Mouse (Mus musculus) bone marrow, adult 2 months (tissue): ENCODE data around the gene Stn1. TPM values are rescaled to one million over a fixed set of nuclear protein-coding genes. Genes with fewer than 3 reads are reported as not detected.

ENCODE experiments used
- H3K27ac ChIP-seq: fragments of 200-500 bp; 2 replicates; pipeline ENCODE4 v1.5.1; 2012; ENCODE audit warnings: low read depth, mild to moderate bottlenecking, control low read depth, inconsistent platforms, low read length; ENCODE audit not compliant: control insufficient read depth, poor library complexity, insufficient read depth
- H3K4me1 ChIP-seq: fragments of 200-500 bp; 2 replicates; pipeline ENCODE4 v1.6.1; 2011; ENCODE audit warnings: low read length; ENCODE audit not compliant: control insufficient read depth, insufficient read depth
- H3K4me3 ChIP-seq: fragments of 200-500 bp; replicated peaks from 2 replicates; pipeline ENCODE3; 2011; ENCODE audit warnings: mild to moderate bottlenecking, low read depth, low read length, control low read depth; ENCODE audit not compliant: control insufficient read depth
- CTCF ChIP-seq: fragments of 200-500 bp; IDR thresholded peaks from 2 replicates; pipeline ENCODE4 v1.5.1; 2011; ENCODE audit warnings: low read length, control low read depth; ENCODE audit not compliant: control insufficient read depth, insufficient read depth
- POLR2A ChIP-seq: fragments of 200-500 bp; IDR thresholded peaks from 2 replicates; pipeline ENCODE4 v1.6.1; 2011; ENCODE audit warnings: low read depth, mild to moderate bottlenecking, control low read depth, low read length, borderline replicate concordance; ENCODE audit not compliant: control insufficient read depth
- WGBS: fragments of 180-500 bp; shearing (Covaris S2); methylation state at CpG from one replicate; pipeline ENCODE4 v1.1.7; 2018; 5-methylcytosine and 5-hydroxymethylcytosine counted together
- polyA plus RNA-seq: library from polyadenylated mRNA; stranded (reverse); fragments of >200 nt; gene quantifications from 2 replicates; pipeline ENCODE4 v1.2.4, GENCODE M21; 2011; ENCODE audit warnings: low replicate concordance; ENCODE audit not compliant: missing spikeins, insufficient read depth, insufficient read length

Gene Stn1
- polyA plus RNA-seq, 1 experiment = 19.1 TPM

GRCm38 (mm10) chr19:47487572-47487971 lies 49.7 kb downstream of the Stn1 start:
- TF ChIP-seq POLR2A (no peak), CTCF (no peak)
- Histone ChIP-seq H3K4me3 (no peak overlapping the region), H3K4me1 (no peaks in the 10 kb centered on the region), H3K27ac (no peak overlapping the region)
- WGBS = 71% methylated on average over 9 of the region's 9 CpGs

GRCm38 (mm10) chr19:47485997-47486566 lies 51.2 kb downstream of the Stn1 start:
- H3K27ac ChIP-seq = no peak overlapping the region
- TF ChIP-seq CTCF = no peak
- no peak for TF ChIP-seq POLR2A
- no peak overlapping the region for H3K4me3 ChIP-seq
- 22% methylated on average over 9 of the region's 9 CpGs for WGBS
- no peaks in the 10 kb centered on the region for H3K4me1 ChIP-seq

DNA sequence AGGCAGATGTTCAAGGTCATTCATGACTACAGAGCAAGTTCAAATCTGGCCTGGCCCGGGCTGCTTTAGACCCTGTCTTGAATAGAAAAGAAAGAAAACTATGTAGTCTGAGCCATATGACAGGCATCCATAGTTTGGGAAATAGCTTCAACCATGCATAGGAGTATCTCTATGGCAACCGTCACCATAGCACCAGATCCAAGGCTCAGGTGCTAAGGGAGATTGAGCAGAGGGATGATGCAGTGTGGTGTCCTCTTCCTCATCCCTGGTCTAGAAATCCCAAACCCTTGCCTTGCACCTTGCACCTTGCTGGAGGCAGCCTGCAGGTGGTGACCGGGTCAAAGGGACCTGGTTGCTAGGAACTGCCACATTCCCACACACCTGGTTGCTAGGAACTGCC lies 53.2 kb downstream of the Stn1 start:
- Histone ChIP-seq H3K4me3 (no peak overlapping the region), H3K4me1 (no peaks in the 10 kb centered on the region), H3K27ac (no peak overlapping the region)
- 81% methylated on average over 3 of the region's 3 CpGs for WGBS
- TF ChIP-seq POLR2A (no peak), CTCF (no peak)

DNA sequence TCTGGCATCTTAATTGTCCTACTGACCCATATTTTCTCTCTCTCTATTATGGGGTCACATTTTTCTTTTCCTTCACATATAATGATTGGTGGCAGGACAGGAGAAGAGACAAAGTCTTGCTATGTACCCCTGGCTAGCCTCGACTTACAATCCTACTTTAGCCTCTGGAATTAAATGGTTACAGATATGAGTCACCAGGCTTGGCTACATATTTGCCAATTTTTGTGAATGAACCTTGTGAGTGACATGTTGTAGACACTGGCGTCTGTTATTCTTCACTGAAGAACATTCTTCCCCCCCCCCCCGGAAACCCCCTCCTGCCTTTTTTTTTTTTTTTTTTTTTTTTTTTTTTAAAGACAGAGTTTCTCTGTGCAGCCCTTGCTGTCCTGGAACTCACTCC lies 54.0 kb downstream of the Stn1 start:
- TF ChIP-seq CTCF (no peak), POLR2A (no peak)
- WGBS = 72% methylated on average over 3 of the region's 3 CpGs
- Histone ChIP-seq H3K4me1 (no peaks in the 10 kb centered on the region), H3K27ac (no peak overlapping the region), H3K4me3 (no peak overlapping the region)

DNA sequence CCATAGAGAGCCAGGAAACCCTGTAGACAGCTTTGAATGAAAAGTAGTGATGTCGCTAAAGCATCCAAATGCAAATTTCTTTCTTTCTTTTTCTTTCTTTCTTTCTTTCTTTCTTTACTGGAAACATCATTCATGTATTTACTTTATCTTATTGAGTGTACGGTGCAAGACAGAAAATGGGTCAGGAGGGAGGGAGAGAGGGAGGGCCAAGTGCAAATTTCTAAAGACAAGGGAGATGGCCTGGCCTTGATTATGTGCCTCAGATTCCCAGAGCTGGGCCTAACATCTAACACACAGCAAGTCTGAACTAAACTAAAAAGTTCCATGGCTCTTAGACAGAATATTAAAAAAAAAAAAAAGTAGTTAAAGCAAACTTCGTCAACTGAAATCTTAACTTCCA lies 63.9 kb downstream of the Stn1 start:
- WGBS = 81% methylated on average over 3 of the region's 3 CpGs
- no peak overlapping the region for H3K27ac ChIP-seq
- no peak for TF ChIP-seq CTCF
- no peak for TF ChIP-seq POLR2A
- H3K4me3 ChIP-seq = no peak overlapping the region
- no peaks in the 10 kb centered on the region for H3K4me1 ChIP-seq

- no peaks in the 10 kb centered on the region; the same call in 1 of the 2 replicates for H3K4me1 ChIP-seq
- no peak overlapping the region for H3K27ac ChIP-seq
- no peak overlapping the region for H3K4me3 ChIP-seq
- TF ChIP-seq CTCF (no peak), POLR2A (no peak)
- 74% methylated on average over 15 of the region's 15 CpGs for WGBS
These were observed 64.4 kb downstream of the Stn1 start for GRCm38 (mm10) chr19:47472881-47473400.

GRCm38 (mm10) chr19:47471808-47472207 lies 65.5 kb downstream of the Stn1 start:
- Histone ChIP-seq H3K4me3 (no peak overlapping the region), H3K27ac (no peak overlapping the region), H3K4me1 (no peaks in the 10 kb centered on the region; the same call in 1 of the 2 replicates)
- 61% methylated on average over 4 of the region's 4 CpGs for WGBS
- TF ChIP-seq POLR2A = no peak
- no peak for TF ChIP-seq CTCF

DNA sequence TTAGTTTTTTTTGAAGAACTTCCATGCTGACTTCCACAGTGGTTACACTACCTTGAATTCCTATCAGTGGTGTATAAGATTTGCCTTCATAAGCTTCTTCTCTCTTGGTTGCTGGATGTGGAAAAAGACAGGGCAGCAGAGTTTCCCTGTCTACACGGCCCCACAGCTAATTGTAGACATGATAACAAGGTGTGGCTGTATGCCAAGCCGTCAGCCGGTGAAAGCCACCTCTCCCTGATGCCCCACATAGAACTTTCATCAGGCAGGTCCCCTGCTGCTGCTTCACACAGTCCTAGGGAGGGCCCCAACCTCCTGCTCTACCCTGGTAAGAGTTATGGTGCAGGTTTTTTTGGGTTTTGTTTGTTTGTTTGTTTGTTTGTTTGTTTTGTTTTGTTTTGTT lies 68.6 kb downstream of the Stn1 start:
- Histone ChIP-seq H3K4me3 (no peak overlapping the region), H3K27ac (no peak overlapping the region), H3K4me1 (no peaks in the 10 kb centered on the region; the same call in 1 of the 2 replicates)
- WGBS = 58% methylated on average over 3 of the region's 3 CpGs
- no peak for TF ChIP-seq POLR2A

DNA sequence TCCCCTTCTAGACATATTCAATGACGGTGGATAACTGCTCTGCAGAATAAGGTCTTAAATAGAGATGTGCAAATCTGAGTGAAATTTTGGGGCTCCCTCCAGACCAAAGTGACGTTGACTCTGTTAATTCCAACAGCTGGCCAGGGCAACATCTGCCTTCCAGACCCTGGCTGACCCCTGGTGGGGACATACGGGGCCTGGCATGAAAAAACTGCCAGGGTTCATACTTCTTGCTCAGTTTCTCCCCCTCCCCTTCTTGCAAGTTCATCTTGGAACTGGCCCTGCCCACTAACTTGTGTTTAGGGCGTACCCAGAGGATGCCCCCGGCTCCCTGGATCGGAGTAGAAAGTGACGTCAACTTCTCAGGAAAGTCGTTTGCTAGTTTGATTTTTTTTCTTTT lies 70.5 kb downstream of the Stn1 start:
- Histone ChIP-seq H3K4me3 (no peak overlapping the region), H3K4me1 (no peaks in the 10 kb centered on the region; the same call in 1 of the 2 replicates), H3K27ac (no peak overlapping the region)
- TF ChIP-seq CTCF (no peak), POLR2A (no peak)
- 79% methylated on average over 8 of the region's 8 CpGs for WGBS
